Mouse (Mus musculus) lung, postnatal 25 days (tissue): Measurements from ENCODE around the gene Fnbp1l.

Experiments used
- DNase-seq: peaks from one replicate; pipeline ENCODE4 v3.0.0; 2022; ENCODE audit warnings: low spot score

The Fnbp1l gene

DNA sequence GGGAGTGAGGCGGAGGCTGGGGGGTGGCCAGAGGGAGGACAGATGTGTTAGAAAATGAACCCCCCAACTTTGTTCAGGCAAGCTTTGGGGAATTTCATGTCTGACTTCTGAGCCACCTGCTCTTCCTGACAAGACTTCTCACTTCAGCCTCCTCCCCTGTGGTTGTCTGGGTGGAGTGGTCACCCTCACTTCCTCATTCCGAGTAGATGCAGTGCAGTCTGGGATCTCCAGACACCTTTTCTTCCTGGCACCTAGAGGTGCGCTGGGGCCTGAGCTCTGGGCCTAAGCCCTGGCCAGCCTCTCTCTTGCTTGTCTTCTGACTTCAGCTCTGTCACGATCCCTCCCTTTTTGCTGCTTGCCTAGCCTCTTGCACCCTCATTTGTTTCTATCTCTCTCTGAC is 98.6 kb downstream of the Fnbp1l start:
- DNase-seq, result no peak

DNA sequence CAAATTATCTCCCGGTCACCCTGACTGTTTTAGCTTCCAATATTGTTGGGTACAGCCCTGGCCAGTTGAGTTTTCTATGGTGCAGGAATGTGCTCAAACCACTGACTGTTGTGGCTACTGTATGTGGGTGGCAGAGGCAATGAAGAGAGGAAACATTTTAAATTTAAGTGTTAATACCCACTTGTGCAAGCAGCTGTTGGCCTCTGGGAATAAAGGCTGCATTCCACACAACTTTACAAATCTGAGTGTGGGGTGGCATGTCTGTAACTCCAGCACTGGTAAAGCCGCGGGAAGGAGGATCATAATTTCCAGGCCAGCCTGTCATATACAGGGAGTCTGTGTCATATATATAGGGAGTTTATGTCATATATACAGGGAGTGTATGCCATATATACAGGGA is 99.2 kb downstream of the Fnbp1l start:
- DNase-seq, result no peak

DNA sequence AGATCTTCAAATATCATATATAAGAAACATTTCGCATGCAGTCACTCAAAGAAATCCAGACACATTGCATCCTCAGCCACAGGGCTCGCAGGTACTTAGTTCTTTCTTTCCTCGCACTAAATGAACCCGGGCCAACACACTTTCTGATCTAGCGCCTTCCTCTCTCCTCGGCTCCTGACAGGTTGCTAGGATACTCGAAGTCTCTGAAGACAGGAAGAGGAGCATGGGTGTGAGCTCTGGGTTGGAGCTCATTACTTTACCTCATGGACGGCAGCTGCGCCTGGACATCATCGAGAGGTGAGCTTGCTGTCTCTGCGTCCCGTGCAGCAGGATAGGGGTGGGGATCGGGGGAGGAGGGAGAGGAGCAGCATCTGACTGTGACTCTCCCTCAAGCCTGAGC is 100.4 kb downstream of the Fnbp1l start:
- no peak for DNase-seq

DNA sequence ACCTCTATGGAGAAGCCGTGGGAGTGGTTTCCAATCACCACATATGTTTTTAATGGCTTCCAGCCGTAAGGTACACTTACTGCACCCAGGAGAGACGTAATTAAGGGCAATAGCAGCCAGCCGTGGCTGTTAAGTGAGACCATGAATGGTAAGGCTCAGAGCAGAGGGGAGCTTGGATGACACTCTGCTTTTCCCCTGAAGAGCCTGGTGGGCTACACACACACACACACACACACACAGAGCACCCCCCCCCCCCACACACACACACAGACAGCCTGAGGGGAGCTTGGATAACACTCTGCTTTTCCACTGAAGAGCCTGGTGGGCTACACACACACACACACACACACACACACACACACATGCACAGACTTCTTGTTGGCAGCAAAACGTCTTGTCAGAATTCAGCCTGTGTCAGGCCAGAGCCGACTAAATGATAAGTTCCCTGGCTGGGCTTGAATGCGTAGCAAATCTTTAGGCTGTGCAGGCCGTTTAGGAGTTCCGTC is 101.2 kb downstream of the Fnbp1l start:
- DNase-seq, result no peak

DNA sequence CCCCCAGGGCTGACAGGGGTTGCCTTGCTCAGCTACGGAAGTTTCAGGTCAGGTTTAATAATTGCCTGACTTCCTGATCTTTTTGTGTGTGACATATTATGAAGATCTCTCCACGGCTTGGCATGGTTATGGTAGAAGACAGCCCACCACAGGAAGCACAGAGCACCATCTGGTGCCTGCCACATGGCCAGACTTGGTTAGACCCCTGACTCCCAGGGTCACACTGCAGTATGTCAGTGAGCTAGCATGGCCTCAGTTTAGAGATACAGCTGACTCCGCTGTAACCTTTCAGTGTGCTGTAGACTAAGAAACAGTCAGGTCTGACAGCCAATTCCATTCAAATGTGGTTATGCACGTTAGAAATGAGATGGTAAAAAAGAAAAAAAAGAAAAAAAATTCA is 101.8 kb downstream of the Fnbp1l start:
- DNase-seq, result no peak

DNA sequence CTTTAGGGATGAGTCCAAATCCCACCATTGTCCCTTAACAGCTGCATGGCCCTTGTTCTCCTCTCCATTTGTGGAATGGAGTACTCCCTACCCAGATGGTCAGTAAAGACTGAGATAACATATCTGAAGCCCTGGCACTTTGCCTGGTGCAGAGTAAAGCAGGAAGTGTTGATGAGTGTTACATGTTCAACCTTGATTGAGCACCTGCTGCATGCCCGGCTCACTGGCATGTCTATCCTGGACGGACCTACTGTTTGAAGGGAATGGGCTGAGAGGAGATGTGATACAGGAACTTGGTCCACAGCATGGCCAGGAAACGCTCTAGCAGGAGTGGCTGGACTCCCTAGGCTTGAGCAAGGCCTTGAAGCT is 103.2 kb downstream of the Fnbp1l start:
- DNase-seq, result no peak

DNA sequence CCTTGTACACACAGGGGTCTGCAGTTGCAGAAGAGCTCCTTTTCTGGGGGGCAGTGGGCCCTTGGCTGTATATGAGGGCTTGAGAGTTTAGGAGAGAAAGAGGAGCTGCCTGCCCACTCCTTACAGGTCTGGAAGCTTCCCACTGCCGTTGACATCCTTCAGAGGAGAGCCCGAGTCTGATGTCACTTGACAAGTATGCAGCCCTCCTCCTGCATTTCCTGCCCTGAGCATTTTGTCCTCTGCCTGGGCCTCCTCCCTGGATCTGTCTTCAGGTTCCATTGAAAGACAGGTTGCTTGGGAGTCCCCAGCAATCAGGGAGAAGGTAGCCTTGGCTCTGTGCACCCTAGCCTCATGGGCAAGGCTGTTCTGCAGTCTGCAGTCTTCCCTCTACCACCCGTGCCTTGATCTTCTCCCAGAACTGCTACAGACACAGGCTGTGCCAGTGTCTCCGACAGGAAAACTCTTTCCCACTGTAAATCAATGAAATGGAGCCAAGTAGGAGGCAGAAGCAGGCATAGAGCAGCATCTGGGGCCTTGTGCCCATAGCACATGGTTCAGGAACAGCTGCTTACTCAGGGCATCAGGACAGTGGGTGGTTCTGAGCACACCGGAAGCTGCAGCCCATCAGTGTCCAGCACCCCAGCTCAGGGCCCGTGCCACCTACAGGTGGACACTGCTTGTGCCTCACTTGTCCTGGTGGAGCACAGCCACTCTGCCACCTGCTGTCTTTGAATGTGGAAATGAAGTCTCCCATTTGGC is 103.8 kb downstream of the Fnbp1l start:
- no peak for DNase-seq

DNA sequence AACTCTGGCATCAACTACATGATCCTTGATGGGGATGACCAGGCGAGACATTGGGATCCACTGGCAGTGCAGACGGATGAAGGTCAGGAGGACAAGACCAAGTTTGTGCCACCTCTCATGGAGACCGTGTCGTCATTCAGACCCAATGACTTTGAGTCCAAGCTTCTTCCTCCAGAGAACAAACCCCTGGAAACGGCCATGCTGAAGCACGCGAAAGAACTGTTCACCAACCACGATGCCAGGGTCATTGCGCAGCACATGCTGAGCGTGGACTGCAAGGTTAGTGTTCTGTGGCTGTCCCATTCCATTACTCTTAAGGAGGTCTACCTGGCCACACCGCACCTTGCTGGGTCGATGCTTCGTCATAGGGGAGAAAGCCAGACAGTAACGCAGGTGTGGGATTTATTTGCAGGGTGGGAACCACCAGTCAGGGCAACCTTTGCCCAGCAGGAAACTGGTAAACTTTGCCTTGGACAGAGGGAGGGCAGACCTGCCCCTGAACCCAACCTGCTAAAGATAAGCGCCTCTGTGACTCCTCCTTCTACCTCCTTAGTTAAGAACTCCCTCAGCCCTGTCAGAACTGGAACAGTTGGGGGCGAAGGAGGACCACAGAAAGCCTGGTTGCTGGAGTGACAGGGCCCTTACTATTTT is 106.7 kb downstream of the Fnbp1l start:
- DNase-seq, result no peak

DNA sequence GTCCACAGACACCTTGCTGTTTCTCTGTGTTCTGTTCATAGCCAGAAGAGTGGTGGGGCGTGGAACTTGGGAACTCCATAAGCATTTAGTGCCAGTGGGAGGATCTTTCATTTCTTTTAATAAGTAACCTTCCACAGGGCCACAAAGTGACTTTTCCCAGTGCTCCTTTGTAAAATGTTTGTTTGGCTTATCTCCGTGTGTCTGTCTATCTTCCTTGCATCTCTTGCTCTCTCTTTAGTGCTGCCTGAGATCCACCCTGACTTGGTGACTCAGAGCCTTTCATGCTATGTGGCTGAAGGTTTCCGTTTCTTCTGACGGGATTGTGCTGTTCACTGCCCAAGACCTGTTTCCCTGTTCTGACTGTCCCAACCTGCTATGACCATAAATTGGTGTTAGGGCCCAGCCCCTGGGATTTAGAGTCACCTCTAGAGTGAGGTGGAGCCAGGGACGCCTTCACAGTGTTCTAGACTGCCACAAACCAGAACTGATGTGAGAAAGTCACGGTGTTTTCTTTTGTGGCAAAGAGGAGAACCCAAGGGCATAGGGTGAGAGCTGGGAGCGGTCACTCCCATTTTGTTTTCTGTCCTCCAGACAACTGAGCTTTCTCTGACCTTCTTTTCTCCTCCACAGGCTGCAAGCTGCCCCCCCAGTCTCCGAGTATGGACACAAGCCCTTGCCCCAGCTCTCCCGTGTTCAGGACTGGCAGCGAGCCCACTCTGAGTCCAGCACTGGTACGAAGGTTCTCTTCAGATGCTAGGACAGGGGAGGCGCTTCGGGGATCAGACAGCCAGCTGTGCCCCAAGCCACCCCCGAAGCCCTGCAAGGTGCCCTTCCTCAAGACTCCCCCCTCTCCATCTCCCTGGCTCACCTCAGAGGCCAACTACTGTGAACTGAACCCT is 107.5 kb downstream of the Fnbp1l start:
- DNase-seq, result no peak

DNA sequence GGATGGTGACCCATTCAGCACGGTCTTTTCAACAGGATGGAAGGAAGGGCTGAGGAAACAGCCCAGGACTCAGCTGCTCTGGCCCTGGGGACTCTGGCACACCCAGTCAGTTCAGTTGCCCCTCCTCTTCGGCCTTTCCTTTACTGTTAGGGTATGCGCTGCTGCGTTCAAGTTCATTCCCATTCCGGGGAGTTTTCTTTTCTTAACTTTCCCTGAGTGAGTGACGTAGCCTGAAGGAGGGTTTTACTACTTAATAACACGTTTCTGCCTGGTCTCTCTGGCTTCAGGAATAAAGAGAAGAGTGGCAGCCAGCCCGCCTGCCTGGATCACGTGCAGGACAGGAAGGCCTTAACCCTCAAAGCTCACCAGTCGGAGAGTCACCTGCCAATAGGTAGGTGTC is 108.6 kb downstream of the Fnbp1l start:
- DNase-seq, result no peak

DNA sequence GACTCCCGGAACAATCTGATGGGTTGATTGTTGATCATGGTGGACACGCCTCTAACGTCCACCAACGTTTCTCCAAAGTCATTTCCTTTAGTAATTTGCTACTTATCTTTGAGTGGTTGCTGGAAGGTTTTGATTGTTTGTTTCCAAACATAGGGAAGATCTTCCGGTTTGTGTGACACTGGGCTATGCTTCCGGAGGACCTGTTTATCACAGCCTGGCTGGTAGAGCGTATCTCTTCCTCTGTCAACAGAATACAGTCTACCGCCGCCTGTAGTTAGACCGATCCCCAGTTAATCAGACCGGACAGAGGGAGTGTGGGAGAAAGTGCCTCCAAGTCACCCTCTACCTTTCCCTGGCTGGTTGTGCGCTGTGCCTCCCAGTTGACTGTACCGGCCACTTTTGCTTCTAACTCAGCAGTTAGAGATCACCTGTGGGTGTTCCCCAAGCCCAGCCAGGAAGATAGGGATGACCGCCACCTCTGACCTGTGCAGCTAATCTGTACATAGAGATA is 109.2 kb downstream of the Fnbp1l start:
- no peak for DNase-seq

DNA sequence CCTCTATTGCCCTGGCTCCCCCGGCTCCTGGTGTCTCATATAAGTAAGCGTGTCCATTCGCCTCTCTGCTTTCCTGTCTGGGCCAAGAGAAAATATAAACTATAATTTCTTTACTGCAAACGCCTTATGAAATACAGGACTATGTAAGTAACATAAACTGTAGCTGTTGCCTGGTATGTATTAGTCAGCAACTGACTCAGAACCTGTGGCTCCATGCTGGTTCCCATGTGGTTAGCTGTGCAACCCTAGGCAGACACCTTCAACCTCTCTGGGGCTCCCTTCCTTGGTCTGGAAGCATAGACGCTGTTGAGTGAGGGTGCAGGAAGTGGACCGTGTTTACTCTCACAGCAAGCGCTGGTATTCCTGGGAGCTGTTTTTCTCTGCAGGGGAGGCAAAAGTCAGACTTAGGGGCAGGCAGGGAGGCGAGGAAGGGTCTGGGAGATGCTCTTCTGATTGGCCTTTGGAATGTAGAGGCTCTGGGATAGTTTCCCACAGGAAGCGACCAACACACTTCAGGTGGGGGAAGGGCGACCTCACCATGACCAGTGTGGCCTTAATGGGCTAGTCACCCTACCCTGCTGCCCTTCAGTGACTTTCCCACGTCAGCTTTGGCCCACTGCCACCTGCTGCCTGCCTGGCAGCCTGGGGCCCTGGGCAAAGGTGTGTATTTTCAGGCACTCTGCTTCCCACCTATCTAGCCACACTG is 109.8 kb downstream of the Fnbp1l start:
- peak; percentile 60 for DNase-seq

DNA sequence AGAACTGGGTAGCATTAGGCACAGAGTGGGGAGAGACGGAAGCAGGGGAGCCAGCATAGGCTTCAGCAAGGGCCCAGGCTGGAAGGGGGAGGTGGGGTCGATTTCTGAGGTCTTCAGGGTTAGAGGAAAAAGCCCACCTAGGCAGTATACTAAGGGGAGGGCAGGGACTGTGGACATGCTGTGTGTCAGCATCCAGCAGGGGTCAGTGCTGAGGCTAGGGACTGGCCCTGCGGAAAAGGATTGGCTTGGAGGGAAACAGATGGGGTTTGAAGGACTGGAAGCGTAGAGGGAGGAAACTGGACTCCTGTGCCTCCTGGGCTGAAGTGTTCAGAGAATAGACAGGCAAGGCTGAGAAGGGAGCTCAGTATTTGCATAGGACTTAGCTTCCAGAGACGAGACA is 110.4 kb downstream of the Fnbp1l start:
- peak; percentile 73 for DNase-seq

DNA sequence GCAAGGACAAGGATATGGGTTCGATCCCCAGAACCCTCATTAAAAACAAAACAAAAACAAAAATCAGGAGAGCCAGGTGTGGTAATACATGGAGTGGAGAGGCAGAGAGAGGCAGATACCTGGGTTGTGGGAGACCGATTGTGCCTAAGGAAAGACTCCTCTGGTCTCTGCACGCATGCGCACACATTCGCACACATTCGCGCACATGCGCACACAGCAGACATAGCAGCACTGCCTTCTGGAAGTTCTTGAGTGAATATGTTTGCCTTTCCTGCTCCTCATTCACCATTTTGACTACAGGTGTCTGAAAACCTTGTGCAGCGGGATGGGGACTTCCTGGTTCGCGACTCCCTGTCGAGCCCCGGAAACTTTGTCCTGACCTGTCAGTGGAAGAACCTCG is 111.7 kb downstream of the Fnbp1l start:
- no peak for DNase-seq

DNA sequence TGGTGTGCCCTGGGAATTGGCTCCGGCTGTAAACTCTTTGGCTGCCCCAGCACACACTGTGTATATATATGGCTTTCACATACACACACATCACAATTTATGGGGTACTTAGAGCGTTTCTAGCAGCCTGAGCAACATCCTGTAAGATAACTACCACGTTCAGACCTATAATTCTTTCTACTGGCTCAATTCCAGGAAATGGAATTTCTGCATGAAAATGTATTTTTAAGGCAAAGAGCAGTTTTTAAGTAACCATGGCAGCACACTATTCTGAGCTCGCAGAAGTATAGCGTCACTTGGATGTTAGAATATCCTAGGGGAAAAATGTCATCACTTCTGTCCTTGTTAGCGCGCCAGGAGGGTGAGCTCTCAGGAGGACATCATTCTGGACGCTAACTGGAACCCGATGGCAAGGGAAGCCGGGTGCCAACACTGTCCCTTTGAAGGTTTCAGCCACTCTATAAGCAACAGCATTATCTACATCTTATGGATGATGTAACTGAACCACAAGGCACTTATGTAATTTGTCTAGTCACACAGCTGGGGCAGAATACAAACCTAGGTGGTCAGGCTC is 113.1 kb downstream of the Fnbp1l start:
- DNase-seq, result no peak

DNA sequence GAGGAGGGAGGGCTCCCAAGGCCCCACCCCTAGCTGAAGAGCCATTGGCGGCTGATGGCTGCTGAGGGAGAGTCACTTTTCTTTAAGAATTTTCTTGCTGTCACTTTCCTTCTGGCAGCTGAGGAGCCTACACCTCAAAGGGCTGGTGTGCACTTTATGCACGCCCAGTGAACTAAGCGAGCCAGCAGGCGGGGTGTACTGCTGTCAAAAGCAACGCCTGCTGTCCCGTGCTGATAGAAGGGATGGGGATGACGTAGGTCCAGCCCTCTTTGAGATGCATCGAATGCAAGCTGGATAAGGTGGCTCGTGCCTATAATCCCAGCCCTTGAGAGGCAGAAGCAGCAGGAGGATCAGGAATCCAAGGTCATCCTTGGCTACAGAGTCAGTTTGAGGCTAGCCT is 118.6 kb downstream of the Fnbp1l start:
- no peak for DNase-seq

DNA sequence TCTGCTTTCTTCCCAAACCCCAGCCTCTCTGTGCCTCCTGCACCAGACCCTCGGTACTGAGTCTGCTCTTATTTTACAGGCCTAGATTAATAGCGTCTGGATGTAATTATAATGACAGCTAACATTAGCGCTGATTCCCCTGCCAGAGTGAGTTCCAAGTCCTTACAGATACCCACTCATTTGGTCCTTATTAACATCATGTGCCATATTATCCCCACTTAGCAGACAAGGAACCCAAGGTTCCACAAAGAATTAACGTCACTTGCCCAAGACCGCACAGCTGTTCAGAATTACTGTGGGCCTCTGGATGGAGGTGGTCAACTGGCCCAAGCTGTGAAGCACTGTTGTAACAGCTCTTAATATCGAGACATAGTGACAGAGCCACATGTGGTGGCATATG is 119.9 kb downstream of the Fnbp1l start:
- DNase-seq, result no peak

DNA sequence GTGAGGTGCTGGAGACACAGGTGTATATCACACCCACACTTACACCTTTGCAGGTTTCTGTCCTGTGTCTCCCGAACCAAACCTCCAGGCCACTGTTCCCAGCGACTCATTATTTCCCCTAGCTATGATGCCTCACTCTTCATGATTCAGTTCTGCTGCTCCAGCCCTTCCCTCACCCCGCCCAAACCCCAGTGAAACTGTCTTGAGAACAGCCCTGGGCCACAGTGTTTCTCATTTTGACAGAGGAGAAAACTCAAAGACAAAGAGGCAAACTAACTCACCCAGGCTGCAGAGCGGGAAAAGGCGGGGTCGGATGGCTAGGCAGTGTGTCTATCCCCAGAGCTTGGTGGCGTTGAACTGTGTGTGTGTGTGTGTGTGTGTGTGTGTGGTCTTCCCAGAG is 121.0 kb downstream of the Fnbp1l start:
- DNase-seq, result no peak

DNA sequence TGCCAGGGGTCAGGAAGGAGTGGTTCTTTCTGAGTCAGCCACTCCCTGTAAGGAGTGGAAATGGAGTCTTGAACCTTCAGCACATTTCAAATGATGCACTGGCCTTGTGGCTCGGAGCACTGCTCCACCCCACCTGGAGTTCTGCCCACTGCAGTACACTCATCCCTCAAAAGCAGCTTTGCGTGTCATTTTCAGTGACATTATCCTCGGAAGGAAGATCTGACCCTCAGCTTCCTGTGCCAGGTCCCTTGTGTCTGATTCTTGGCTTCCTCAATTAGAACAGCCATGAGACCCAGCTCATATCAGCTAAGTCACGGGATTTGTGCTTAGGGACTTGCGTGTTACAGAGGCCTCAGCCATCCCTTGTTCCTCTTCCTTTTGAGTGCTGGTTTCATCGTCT is 121.6 kb downstream of the Fnbp1l start:
- no peak for DNase-seq

DNA sequence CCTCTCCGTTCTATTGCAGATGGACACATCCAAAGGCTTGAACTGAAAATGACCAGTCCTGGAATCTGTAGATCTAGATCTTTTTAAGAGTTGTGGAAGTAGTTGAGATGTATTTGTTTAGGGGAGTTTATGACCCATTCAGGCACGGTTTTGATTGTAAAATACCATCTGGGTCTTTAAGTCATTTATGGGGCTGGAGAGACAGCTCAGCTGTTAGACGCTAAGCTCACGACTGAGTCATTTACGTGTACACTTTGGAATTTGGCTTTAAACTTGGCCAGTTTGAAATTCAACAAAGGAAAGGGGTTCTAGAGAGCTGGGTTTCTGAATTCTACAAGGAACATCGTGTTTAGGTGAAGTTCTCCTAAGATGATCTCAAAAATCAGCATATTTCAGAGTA is 124.8 kb downstream of the Fnbp1l start:
- DNase-seq, result no peak

DNA sequence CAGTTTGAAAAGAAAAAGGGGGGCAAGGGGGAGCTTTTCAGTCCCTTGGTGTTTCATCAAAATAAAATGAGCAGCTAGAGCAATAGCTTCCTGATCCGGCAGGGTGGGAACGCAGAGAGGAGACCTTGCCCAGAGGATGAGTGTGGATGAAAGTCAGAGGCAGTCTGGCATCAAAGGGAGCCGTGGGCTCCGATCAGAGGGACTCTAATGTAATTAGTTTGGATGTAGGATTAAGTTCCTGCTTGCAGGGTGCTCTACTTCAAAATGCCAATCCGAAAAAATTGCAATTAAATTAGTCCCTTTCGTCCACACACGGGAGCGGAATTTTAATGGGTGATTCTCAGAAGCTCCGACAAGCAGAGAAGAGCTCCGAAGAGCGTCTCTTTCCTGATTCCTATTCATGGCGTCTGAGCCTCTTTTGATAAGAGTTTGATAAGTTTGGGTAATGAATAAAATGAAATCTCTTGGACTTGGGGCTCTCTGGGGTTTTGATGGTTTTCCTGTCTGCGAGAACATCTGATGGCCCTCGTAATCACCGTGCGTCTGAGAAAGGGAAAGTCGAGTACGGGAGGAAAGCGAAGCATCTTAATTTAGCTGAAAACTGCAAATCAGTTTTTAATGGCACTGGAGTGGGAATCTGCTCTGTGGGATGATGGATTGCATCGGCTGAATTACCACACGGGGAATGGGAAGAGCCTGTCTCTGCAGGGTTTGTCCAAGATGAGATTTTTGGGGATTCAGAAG is 126.5 kb downstream of the Fnbp1l start:
- DNase-seq, result no peak
